Mouse (Mus musculus): ENCODE data around the gene Gm21394. TPM values are rescaled to one million over a fixed set of nuclear protein-coding genes. Genes with fewer than 3 reads are reported as not detected.

Gene Gm21394
- not detected in 2 replicates for polyA plus RNA-seq (2012; rRNA removed)

DNA sequence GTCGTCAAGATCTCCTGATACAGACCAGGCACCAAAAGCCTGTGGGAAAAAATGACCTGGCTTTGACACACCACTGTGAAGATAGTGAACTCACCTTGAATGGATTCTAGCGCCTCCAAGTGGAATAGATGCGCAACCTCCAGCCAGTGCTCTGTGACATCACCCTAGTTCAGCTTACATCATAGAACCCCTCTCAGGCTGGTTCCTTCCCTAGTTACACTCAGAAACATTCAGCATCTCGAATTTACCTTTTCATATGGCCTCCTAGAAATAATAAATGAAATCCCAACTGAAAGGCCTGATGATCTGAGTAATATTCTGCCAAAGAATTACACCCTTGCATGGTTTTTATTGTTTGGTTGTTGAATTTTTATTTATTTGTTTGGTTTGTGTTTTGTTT, at the start of gene Gm21394:
TSS of gene Gm21394 (minus strand) at position 101 of the 400 bp plus-strand sequence.

Other genes starting within 250 kb of the Gm21394 start
- gene Gm21409, start 181.8 kb upstream of the Gm21394 start, polyA plus RNA-seq (2012; rRNA removed): not detected in 2 replicates